Mouse (Mus musculus): ENCODE measurements around the gene Proca1.

GRCm38 (mm10) chr11:78143520-78143919, 49.7 kb upstream of the Proca1 start:
- TF ChIP-seq MAFK (IDR thresholded peaks at IDR 0.05; ENCODE audit: insufficient read depth, low read depth, low read length) = no peak
- TF ChIP-seq ZC3H11A (IDR thresholded peaks at IDR 0.05; ENCODE audit: borderline replicate concordance, low read depth, low read length) = no peak
- TF ChIP-seq CHD2 (IDR thresholded peaks at IDR 0.05; ENCODE audit: low read depth, low read length) = no peak

Measured in ES-E14 (cell line).